Mouse (Mus musculus): ENCODE measurements around the gene Dctn2. TPM values are rescaled to one million over a fixed set of nuclear protein-coding genes. Genes with fewer than 3 reads are reported as not detected.
"Not testable (repeated sequence)": the region's sequence is repeated elsewhere in the genome, so short reads cannot be mapped to it uniquely, and the experiment has no call there.

Gene Dctn2
- polyA plus RNA-seq, 1 experiment from 2014 or later: 198 TPM

DNA sequence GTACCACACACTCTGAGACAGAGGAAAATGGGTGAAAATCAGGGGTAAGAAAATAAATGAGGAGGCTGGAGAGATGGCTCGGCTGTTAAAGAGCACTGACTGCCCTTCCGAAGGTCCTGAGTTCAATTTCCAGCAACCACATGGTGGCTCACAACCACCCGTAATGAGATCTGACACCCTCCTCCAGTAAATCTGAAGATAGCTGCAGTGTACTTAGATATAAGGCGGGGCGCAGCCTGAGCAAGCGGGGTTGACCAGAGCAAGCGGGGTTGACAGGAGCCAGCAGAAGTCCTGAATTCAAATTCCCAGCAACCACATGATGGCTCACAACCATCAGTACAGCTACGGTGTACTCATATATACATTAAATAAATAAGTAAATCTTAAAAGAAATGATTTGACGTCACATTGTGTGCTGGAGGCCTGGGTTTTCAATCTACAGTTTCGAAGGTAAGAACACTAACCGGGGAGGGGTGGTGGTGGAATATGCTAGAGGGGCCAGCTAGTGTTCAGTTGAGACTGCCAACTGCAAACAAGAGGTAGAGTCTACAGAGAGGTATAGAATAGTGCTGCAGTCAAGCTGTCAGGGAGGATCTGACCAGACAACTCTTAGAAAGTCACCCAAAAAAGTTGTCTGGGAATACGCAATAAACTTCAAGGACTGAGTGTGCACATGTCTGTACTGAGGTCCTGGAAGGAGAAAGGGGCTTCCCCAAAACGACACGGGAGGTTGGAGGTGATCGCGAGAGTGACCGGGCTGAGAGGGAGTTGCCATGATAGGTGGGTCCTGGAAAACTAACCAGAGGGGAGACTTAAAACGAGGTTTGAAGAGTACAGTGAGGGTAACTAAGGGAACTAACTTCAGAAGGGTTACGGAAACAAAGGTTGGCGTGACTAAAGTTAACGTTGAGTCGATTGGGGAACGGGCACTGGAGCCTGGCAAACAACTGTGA, 44.6 kb downstream of the Dctn2 start:
- DNase-seq (ENCODE audit: low spot score) (peak; percentile 89), ATAC-seq (peak; percentile 67)
- H3K9ac ChIP-seq (replicated peaks; ENCODE audit: low read depth): peak overlapping the region; percentile 77
- no peak for TF ChIP-seq EP300 (IDR thresholded peaks at IDR 0.05)
- no peak for TF ChIP-seq CTCF (IDR thresholded peaks at IDR 0.05)
- H3K27ac ChIP-seq (ENCODE audit: low read length): peak overlapping the region; percentile 75
- H3K9me3 ChIP-seq (ENCODE audit: low read length): no peaks in the 10 kb centered on the region
- WGBS: 30% methylated on average over 23 of the region's 23 CpGs
- peak overlapping the region; percentile 80 for H3K4me3 ChIP-seq (ENCODE audit: low read depth, low read length)
- no peaks in the 10 kb centered on the region for H3K27me3 ChIP-seq (replicated peaks; ENCODE audit: insufficient read depth, low read length)
- H3K4me2 ChIP-seq (replicated peaks; ENCODE audit: low read depth, low read length): peak overlapping the region; percentile 78
- H3K4me1 ChIP-seq (ENCODE audit: insufficient read depth, low read depth, low read length): 0 out of 2 replicates have a peak, but pooled peaks cover 3% of the 10 kb centered on the region
- peaks cover 13% of the 10 kb centered on the region; the same call in 1 of the 2 replicates for H3K36me3 ChIP-seq (ENCODE audit: insufficient read depth, low read length)

DNA sequence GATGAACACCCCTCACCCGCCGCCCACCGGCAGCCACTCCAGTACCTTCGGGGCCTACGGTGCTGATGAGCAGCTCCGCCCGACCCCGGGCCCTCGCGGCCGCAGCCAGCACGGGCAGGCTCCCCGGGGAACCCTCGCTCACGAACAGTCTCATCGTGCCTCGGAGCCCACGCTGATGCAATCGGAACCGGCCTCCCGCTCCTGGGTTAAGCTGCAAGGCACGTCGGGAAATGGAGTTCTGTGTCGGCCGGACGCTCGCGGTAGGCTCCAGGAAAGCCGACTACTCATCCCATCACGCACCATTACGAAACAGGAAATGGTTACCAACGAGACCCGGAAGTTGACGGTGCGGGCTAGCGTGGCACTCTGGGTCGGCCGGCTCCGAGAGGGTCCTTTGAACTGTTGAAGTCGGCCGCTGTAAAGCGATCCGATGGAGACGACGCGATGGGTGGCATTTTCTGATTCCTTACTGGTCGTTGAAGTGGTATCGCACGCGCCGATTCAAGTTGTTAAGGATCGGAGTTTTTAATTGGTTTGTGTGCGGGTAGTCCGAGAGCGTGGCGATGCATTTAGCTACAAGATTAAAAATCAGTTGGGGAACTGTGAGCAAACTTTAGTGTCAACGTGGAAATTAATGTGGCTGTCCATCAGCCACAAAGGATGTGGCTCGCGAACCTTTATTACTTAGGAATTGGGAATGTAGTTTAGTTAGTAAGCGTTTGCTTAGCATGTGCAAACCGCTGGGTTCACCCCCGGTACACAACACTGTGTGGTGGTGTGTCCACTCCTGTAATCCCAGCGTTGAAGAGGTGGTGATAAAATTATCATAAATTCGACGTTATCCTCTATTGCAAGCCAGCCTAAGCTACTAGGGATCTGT, 45.5 kb downstream of the Dctn2 start, which contains the start of gene Mars:
TSS of gene Mars (minus strand) at position 311 of the 880 bp plus-strand sequence.
- Histone ChIP-seq H3K27me3 (replicated peaks; ENCODE audit: insufficient read depth, low read length) (no peaks in the 10 kb centered on the region), H3K4me1 (ENCODE audit: insufficient read depth, low read depth, low read length) (0 out of 2 replicates have a peak, but pooled peaks cover 3% of the 10 kb centered on the region), H3K9me3 (ENCODE audit: low read length) (no peaks in the 10 kb centered on the region), H3K4me2 (replicated peaks; ENCODE audit: low read depth, low read length) (peak within 1 kb of the TSS; percentile 78), H3K36me3 (ENCODE audit: insufficient read depth, low read length) (peaks cover 10% of the 10 kb centered on the region; the same call in 1 of the 2 replicates), H3K4me3 (ENCODE audit: low read depth, low read length) (peak within 1 kb of the TSS; percentile 80), H3K9ac (replicated peaks; ENCODE audit: low read depth) (peak within 1 kb of the TSS; percentile 77), H3K27ac (ENCODE audit: low read length) (peak within 1 kb of the TSS; percentile 75)
- TF ChIP-seq CTCF (IDR thresholded peaks at IDR 0.05) (no peak), EP300 (IDR thresholded peaks at IDR 0.05) (0 out of 2 replicates have a peak, but pooled peaks have one; percentile 2)
- DNase-seq (ENCODE audit: low spot score) (peak; percentile 99), ATAC-seq (peak; percentile 98)
- WGBS: 1% methylated on average over 65 of the region's 65 CpGs

DNA sequence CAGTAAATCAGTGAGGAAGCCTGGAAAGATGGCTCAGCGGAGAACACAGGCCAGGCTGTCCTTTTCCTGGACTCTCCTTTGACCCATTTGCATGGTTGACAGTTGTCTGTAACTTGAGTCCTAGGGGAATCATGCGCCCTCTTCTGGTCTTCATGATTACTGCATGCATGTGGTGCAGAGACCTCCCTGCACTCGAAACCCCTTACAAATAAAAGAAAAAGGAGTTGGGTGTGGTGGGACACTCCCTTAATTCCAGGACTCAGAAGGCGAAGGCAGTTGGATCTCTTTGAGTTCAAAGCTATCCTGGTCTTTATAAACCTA, 46.1 kb downstream of the Dctn2 start:
- H3K9ac ChIP-seq (replicated peaks; ENCODE audit: low read depth): peak overlapping the region; percentile 77; the same call in 1 of the 2 replicates
- peak overlapping the region; percentile 75 for H3K27ac ChIP-seq (ENCODE audit: low read length)
- 2% methylated on average over 4 of the region's 4 CpGs for WGBS
- peak; percentile 66 for ATAC-seq
- H3K9me3 ChIP-seq (ENCODE audit: low read length): no peaks in the 10 kb centered on the region
- TF ChIP-seq EP300 (IDR thresholded peaks at IDR 0.05) (peak; percentile 44; the same call in 1 of the 2 replicates), CTCF (IDR thresholded peaks at IDR 0.05) (peak; percentile 92)
- H3K27me3 ChIP-seq (replicated peaks; ENCODE audit: insufficient read depth, low read length): no peaks in the 10 kb centered on the region
- H3K36me3 ChIP-seq (ENCODE audit: insufficient read depth, low read length): peaks cover 9% of the 10 kb centered on the region; the same call in 1 of the 2 replicates
- H3K4me2 ChIP-seq (replicated peaks; ENCODE audit: low read depth, low read length): peak overlapping the region; percentile 78
- DNase-seq (ENCODE audit: low spot score): peak; percentile 91
- H3K4me3 ChIP-seq (ENCODE audit: low read depth, low read length): peak overlapping the region; percentile 80
- H3K4me1 ChIP-seq (ENCODE audit: insufficient read depth, low read depth, low read length): 0 out of 2 replicates have a peak, but pooled peaks cover 3% of the 10 kb centered on the region

DNA sequence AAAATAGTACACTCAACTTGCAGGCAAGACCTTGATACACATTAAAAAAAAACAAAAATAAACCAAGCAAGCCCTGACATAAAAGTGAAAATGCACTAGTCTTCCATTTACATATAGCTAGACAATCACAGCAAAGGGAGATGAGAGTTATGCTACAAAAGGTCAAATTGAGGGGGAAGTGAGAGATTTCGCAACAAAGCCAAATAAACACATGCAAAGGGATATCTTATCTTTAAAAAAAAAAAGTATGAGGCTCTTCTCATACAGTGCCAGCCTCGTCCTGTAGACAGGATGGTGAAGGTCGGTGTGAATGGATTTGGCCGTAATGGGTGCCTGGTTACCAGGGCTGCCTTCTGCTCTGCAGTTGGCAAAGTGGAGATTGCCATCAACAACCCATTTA, 46.7 kb downstream of the Dctn2 start:
- Histone ChIP-seq H3K36me3 (ENCODE audit: insufficient read depth, low read length) (peaks cover 3% of the 10 kb centered on the region; the same call in 1 of the 2 replicates), H3K27ac (ENCODE audit: low read length) (no peak overlapping the region), H3K4me3 (ENCODE audit: low read depth, low read length) (no peak overlapping the region), H3K4me1 (ENCODE audit: insufficient read depth, low read depth, low read length) (0 out of 2 replicates have a peak, but pooled peaks cover 3% of the 10 kb centered on the region), H3K9me3 (ENCODE audit: low read length) (no peaks in the 10 kb centered on the region), H3K9ac (replicated peaks; ENCODE audit: low read depth) (no peak overlapping the region), H3K27me3 (replicated peaks; ENCODE audit: insufficient read depth, low read length) (no peaks in the 10 kb centered on the region), H3K4me2 (replicated peaks; ENCODE audit: low read depth, low read length) (no peak overlapping the region)
- WGBS: 52% methylated on average over 4 of the region's 4 CpGs
- TF ChIP-seq CTCF (IDR thresholded peaks at IDR 0.05) (no peak), EP300 (IDR thresholded peaks at IDR 0.05) (no peak)
- no peak for ATAC-seq
- peak; percentile 21 for DNase-seq (ENCODE audit: low spot score)

DNA sequence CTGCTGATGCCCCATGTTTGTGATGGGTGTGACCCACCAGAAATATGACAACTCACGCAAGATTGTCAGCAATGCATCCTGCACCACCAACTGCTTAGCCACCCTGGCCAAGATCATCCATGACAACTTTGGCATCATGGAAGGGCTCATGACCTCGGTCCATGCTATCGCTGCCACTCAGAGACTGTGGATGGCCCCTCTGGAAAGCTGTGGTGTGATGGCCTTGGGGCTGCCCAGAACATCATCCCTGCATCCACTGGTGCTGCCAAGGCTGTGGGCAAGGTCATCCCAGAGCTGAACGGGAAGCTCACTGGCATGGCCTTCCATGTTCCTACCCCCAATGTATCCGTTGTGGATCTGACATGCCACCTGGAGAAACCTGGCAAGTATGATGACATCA, 47.3 kb downstream of the Dctn2 start:
- ATAC-seq; H3K36me3 ChIP-seq (ENCODE audit: insufficient read depth, low read length); DNase-seq (ENCODE audit: low spot score); H3K9me3 ChIP-seq (ENCODE audit: low read length); H3K4me3 ChIP-seq (ENCODE audit: low read depth, low read length); H3K27me3 ChIP-seq (replicated peaks; ENCODE audit: insufficient read depth, low read length); H3K9ac ChIP-seq (replicated peaks; ENCODE audit: low read depth); H3K27ac ChIP-seq (ENCODE audit: low read length); H3K4me2 ChIP-seq (replicated peaks; ENCODE audit: low read depth, low read length); H3K4me1 ChIP-seq (ENCODE audit: insufficient read depth, low read depth, low read length): not testable (repeated sequence)
- WGBS: 83% methylated on average over 5 of the region's 5 CpGs

DNA sequence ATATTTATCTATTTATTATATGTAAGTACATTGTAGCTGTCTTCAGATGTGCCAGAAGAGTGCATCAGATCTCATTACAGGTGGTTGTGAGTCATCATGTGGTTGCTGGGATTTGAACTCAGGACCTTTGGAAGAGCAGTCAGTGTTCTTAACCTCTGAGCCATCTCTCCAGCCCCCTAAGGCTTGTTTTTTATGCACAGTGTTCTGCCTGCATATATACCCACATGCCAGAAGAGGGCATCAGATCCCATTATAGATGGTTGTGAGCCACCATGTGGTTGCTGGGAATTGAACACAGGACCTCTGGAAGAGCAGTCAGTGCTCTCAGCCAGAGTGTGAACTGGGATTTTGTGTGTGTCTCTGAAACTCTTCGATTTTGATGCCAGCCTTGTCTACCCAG, 48.8 kb downstream of the Dctn2 start:
- not testable (repeated sequence) for H3K27me3 ChIP-seq (replicated peaks; ENCODE audit: insufficient read depth, low read length); H3K36me3 ChIP-seq (ENCODE audit: insufficient read depth, low read length); DNase-seq (ENCODE audit: low spot score); H3K4me1 ChIP-seq (ENCODE audit: insufficient read depth, low read depth, low read length); ATAC-seq; H3K4me2 ChIP-seq (replicated peaks; ENCODE audit: low read depth, low read length); H3K9me3 ChIP-seq (ENCODE audit: low read length); H3K27ac ChIP-seq (ENCODE audit: low read length); H3K4me3 ChIP-seq (ENCODE audit: low read depth, low read length); H3K9ac ChIP-seq (replicated peaks; ENCODE audit: low read depth)
- TF ChIP-seq CTCF (IDR thresholded peaks at IDR 0.05): 0 out of 2 replicates have a peak, but pooled peaks have one; percentile 6
- 65% methylated on average over 1 of the region's 1 CpGs for WGBS

Data from lung, postnatal 0 days (tissue).